Mouse (Mus musculus): ENCODE results near the gene Ctnna3. TPM values are rescaled to one million over a fixed set of nuclear protein-coding genes. Genes with fewer than 3 reads are reported as not detected.
A peak's percentile ranks its signal among the peaks of the same experiment; 100 is the strongest.

The Ctnna3 gene
- polyA plus RNA-seq, 1 experiment from 2014 or later = not detected

- Histone ChIP-seq H3K4me3 (no peak overlapping the region), H3K9me3 (replicated peaks) (no peaks in the 10 kb centered on the region), H3K27me3 (ENCODE audit: low read depth, poor library complexity, severe bottlenecking) (no peaks in the 10 kb centered on the region), H3K4me1 (0 out of 2 replicates have a peak, but pooled peaks cover 4% of the 10 kb centered on the region), H3K27ac (no peak overlapping the region), H3K36me3 (no peaks in the 10 kb centered on the region)
- WGBS = 48% methylated on average over 6 of the region's 7 CpGs
- no peak for DNase-seq (ENCODE audit: low spot score)
Measured at GRCm38 (mm10) chr10:63954308-63954930, 524.5 kb downstream of the Ctnna3 start.

- H3K4me1 ChIP-seq = no peaks in the 10 kb centered on the region
- DNase-seq (ENCODE audit: low spot score) = no peak
- WGBS = 95% methylated on average over 2 of the region's 2 CpGs
- H3K9me3 ChIP-seq (replicated peaks) = no peaks in the 10 kb centered on the region
- no peaks in the 10 kb centered on the region for H3K36me3 ChIP-seq
- H3K27ac ChIP-seq = no peak overlapping the region
- no peaks in the 10 kb centered on the region for H3K27me3 ChIP-seq (ENCODE audit: low read depth, poor library complexity, severe bottlenecking)
- no peak overlapping the region for H3K4me3 ChIP-seq
Measured at GRCm38 (mm10) chr10:63972300-63972699, 542.4 kb downstream of the Ctnna3 start.

GRCm38 (mm10) chr10:63978101-63978500 is 548.2 kb downstream of the Ctnna3 start:
- Histone ChIP-seq H3K27me3 (ENCODE audit: low read depth, poor library complexity, severe bottlenecking) (no peaks in the 10 kb centered on the region), H3K36me3 (no peaks in the 10 kb centered on the region), H3K27ac (no peak overlapping the region), H3K4me3 (no peak overlapping the region), H3K4me1 (peaks cover 11% of the 10 kb centered on the region; the same call in 1 of the 2 replicates), H3K9me3 (replicated peaks) (no peaks in the 10 kb centered on the region)
- 56% methylated on average over 11 of the region's 11 CpGs for WGBS
- DNase-seq (ENCODE audit: low spot score) = no peak

GRCm38 (mm10) chr10:63978535-63978934 is 548.6 kb downstream of the Ctnna3 start:
- H3K36me3 ChIP-seq = no peaks in the 10 kb centered on the region
- no peaks in the 10 kb centered on the region for H3K27me3 ChIP-seq (ENCODE audit: low read depth, poor library complexity, severe bottlenecking)
- no peak for DNase-seq (ENCODE audit: low spot score)
- H3K9me3 ChIP-seq (replicated peaks) = no peaks in the 10 kb centered on the region
- peaks cover 11% of the 10 kb centered on the region; the same call in 1 of the 2 replicates for H3K4me1 ChIP-seq
- no peak overlapping the region for H3K27ac ChIP-seq
- WGBS = 57% methylated on average over 3 of the region's 3 CpGs
- no peak overlapping the region for H3K4me3 ChIP-seq

GRCm38 (mm10) chr10:63978969-63979368 is 549.1 kb downstream of the Ctnna3 start:
- no peak for DNase-seq (ENCODE audit: low spot score)
- Histone ChIP-seq H3K4me1 (peaks cover 11% of the 10 kb centered on the region; the same call in 1 of the 2 replicates), H3K27me3 (ENCODE audit: low read depth, poor library complexity, severe bottlenecking) (no peaks in the 10 kb centered on the region), H3K27ac (no peak overlapping the region), H3K4me3 (no peak overlapping the region), H3K9me3 (replicated peaks) (no peaks in the 10 kb centered on the region), H3K36me3 (no peaks in the 10 kb centered on the region)
- WGBS = 81% methylated on average over 5 of the region's 5 CpGs

- Histone ChIP-seq H3K4me1 (peaks cover 11% of the 10 kb centered on the region; the same call in 1 of the 2 replicates), H3K36me3 (no peaks in the 10 kb centered on the region), H3K9me3 (replicated peaks) (no peaks in the 10 kb centered on the region), H3K27me3 (ENCODE audit: low read depth, poor library complexity, severe bottlenecking) (no peaks in the 10 kb centered on the region), H3K27ac (no peak overlapping the region), H3K4me3 (no peak overlapping the region)
- no peak for DNase-seq (ENCODE audit: low spot score)
- WGBS = 96% methylated on average over 2 of the region's 2 CpGs
Measured at GRCm38 (mm10) chr10:63979410-63979809, 549.5 kb downstream of the Ctnna3 start.

- Histone ChIP-seq H3K36me3 (no peaks in the 10 kb centered on the region), H3K4me3 (no peak overlapping the region), H3K4me1 (no peaks in the 10 kb centered on the region), H3K9me3 (replicated peaks) (no peaks in the 10 kb centered on the region), H3K27me3 (ENCODE audit: low read depth, poor library complexity, severe bottlenecking) (no peaks in the 10 kb centered on the region), H3K27ac (no peak overlapping the region)
- WGBS = 83% methylated on average over 4 of the region's 4 CpGs
- DNase-seq (ENCODE audit: low spot score) = no peak
Measured at GRCm38 (mm10) chr10:63985576-63985975, 555.7 kb downstream of the Ctnna3 start.

- Histone ChIP-seq H3K4me3 (no peak overlapping the region), H3K27me3 (ENCODE audit: low read depth, poor library complexity, severe bottlenecking) (no peaks in the 10 kb centered on the region), H3K36me3 (no peaks in the 10 kb centered on the region), H3K9me3 (replicated peaks) (no peaks in the 10 kb centered on the region), H3K27ac (no peak overlapping the region), H3K4me1 (no peaks in the 10 kb centered on the region)
- no peak for DNase-seq (ENCODE audit: low spot score)
- 83% methylated on average over 5 of the region's 5 CpGs for WGBS
Measured at GRCm38 (mm10) chr10:63994251-63994650, 564.4 kb downstream of the Ctnna3 start.

- Histone ChIP-seq H3K27ac (no peak overlapping the region), H3K9me3 (replicated peaks) (no peaks in the 10 kb centered on the region), H3K4me3 (no peak overlapping the region), H3K36me3 (no peaks in the 10 kb centered on the region), H3K27me3 (ENCODE audit: low read depth, poor library complexity, severe bottlenecking) (no peaks in the 10 kb centered on the region), H3K4me1 (no peaks in the 10 kb centered on the region)
- WGBS = 69% methylated on average over 6 of the region's 6 CpGs
- peak; percentile 43 for DNase-seq (ENCODE audit: low spot score)
Measured at GRCm38 (mm10) chr10:64001531-64001930, 571.6 kb downstream of the Ctnna3 start.

GRCm38 (mm10) chr10:64001996-64002395 is 572.1 kb downstream of the Ctnna3 start:
- H3K9me3 ChIP-seq (replicated peaks) = no peaks in the 10 kb centered on the region
- no peaks in the 10 kb centered on the region for H3K36me3 ChIP-seq
- no peak for DNase-seq (ENCODE audit: low spot score)
- 90% methylated on average over 9 of the region's 9 CpGs for WGBS
- no peaks in the 10 kb centered on the region for H3K4me1 ChIP-seq
- H3K27me3 ChIP-seq (ENCODE audit: low read depth, poor library complexity, severe bottlenecking) = no peaks in the 10 kb centered on the region
- no peak overlapping the region for H3K27ac ChIP-seq
- H3K4me3 ChIP-seq = no peak overlapping the region

- H3K4me1 ChIP-seq = no peaks in the 10 kb centered on the region
- H3K27me3 ChIP-seq (ENCODE audit: low read depth, poor library complexity, severe bottlenecking) = no peaks in the 10 kb centered on the region
- H3K9me3 ChIP-seq (replicated peaks) = no peaks in the 10 kb centered on the region
- 97% methylated on average over 1 of the region's 1 CpGs for WGBS
- no peak overlapping the region for H3K27ac ChIP-seq
- DNase-seq (ENCODE audit: low spot score) = no peak
- H3K36me3 ChIP-seq = no peaks in the 10 kb centered on the region
- H3K4me3 ChIP-seq = no peak overlapping the region
Measured at GRCm38 (mm10) chr10:64020347-64020746, 590.4 kb downstream of the Ctnna3 start.

- DNase-seq (ENCODE audit: low spot score) = no peak
- H3K9me3 ChIP-seq (replicated peaks) = no peaks in the 10 kb centered on the region
- no peaks in the 10 kb centered on the region for H3K4me1 ChIP-seq
- no peak overlapping the region for H3K4me3 ChIP-seq
- no peak overlapping the region for H3K27ac ChIP-seq
- no peaks in the 10 kb centered on the region for H3K36me3 ChIP-seq
- no peaks in the 10 kb centered on the region for H3K27me3 ChIP-seq (ENCODE audit: low read depth, poor library complexity, severe bottlenecking)
- 90% methylated on average over 6 of the region's 6 CpGs for WGBS
Measured at GRCm38 (mm10) chr10:64023340-64023739, 593.4 kb downstream of the Ctnna3 start.

- H3K36me3 ChIP-seq = no peaks in the 10 kb centered on the region
- no peak for DNase-seq (ENCODE audit: low spot score)
- H3K27me3 ChIP-seq (ENCODE audit: low read depth, poor library complexity, severe bottlenecking) = no peaks in the 10 kb centered on the region
- no peak overlapping the region for H3K4me3 ChIP-seq
- H3K9me3 ChIP-seq (replicated peaks) = no peaks in the 10 kb centered on the region
- no peak overlapping the region for H3K27ac ChIP-seq
- no peaks in the 10 kb centered on the region for H3K4me1 ChIP-seq
Measured at GRCm38 (mm10) chr10:64030901-64031300, 601.0 kb downstream of the Ctnna3 start.

Measured in limb, embryonic 10.5 days (tissue).